Mouse (Mus musculus) thymus, postnatal 4 days (tissue): ENCODE results near the gene Rad51b.

ENCODE experiments used
- DNase-seq: peaks from one replicate; pipeline ENCODE4 v3.0.0; 2021

The Rad51b gene

GRCm38 (mm10) chr12:79707565-79708422 is 410.7 kb downstream of the Rad51b start:
- no peak for DNase-seq

- no peak for DNase-seq
Measured at GRCm38 (mm10) chr12:79708423-79708733, 411.3 kb downstream of the Rad51b start.

- DNase-seq = no peak
Measured at GRCm38 (mm10) chr12:79713286-79713685, 416.2 kb downstream of the Rad51b start.

GRCm38 (mm10) chr12:79714484-79714883 is 417.4 kb downstream of the Rad51b start:
- no peak for DNase-seq

GRCm38 (mm10) chr12:79715506-79716345 is 418.6 kb downstream of the Rad51b start:
- DNase-seq = no peak

GRCm38 (mm10) chr12:79719091-79719846 is 422.2 kb downstream of the Rad51b start:
- no peak for DNase-seq

GRCm38 (mm10) chr12:79719847-79720201 is 422.7 kb downstream of the Rad51b start:
- DNase-seq = no peak

- no peak for DNase-seq
Measured at GRCm38 (mm10) chr12:79724875-79725274, 427.8 kb downstream of the Rad51b start.

- no peak for DNase-seq
Measured at GRCm38 (mm10) chr12:79725711-79726110, 428.6 kb downstream of the Rad51b start.

- DNase-seq = no peak
Measured at GRCm38 (mm10) chr12:79726116-79726515, 429.0 kb downstream of the Rad51b start.

- DNase-seq = no peak
Measured at GRCm38 (mm10) chr12:79726959-79727358, 429.9 kb downstream of the Rad51b start.

- no peak for DNase-seq
Measured at GRCm38 (mm10) chr12:79729926-79730506, 432.9 kb downstream of the Rad51b start.

- DNase-seq = no peak
Measured at GRCm38 (mm10) chr12:79731905-79732304, 434.8 kb downstream of the Rad51b start.

- no peak for DNase-seq
Measured at GRCm38 (mm10) chr12:79732355-79733115, 435.5 kb downstream of the Rad51b start.

- DNase-seq = no peak
Measured at GRCm38 (mm10) chr12:79735341-79735785, 438.3 kb downstream of the Rad51b start.

- DNase-seq = no peak
Measured at GRCm38 (mm10) chr12:79735882-79736281, 438.8 kb downstream of the Rad51b start.

GRCm38 (mm10) chr12:79738700-79739099 is 441.6 kb downstream of the Rad51b start:
- DNase-seq = no peak

- no peak for DNase-seq
Measured at GRCm38 (mm10) chr12:79739918-79740639, 443.0 kb downstream of the Rad51b start.

- DNase-seq = no peak
Measured at GRCm38 (mm10) chr12:79742211-79742610, 445.1 kb downstream of the Rad51b start.

GRCm38 (mm10) chr12:79744131-79744530 is 447.0 kb downstream of the Rad51b start:
- no peak for DNase-seq

GRCm38 (mm10) chr12:79745225-79745624 is 448.1 kb downstream of the Rad51b start:
- no peak for DNase-seq
